Mouse (Mus musculus) left cerebral cortex, postnatal 36 days (tissue): ENCODE measurements at regions not wholly inside any gene's neighbourhood (a gene's known extent, or its start where the extent isn't known, plus 50 kb on each side); places are given as distances from the start of the nearest gene placed in this dataset.
A peak's percentile ranks its signal among the peaks of the same experiment; 100 is the strongest.
"Not testable (repeated sequence)": the region's sequence is repeated elsewhere in the genome, so short reads cannot be mapped to it uniquely, and the experiment has no call there.

ENCODE experiments used
- DNase-seq, 2 experiments: peaks; one replicate each; pipeline ENCODE4 v3.0.0; 2021 to 2022; ENCODE audit warnings: low spot score in 2 of 2, mixed read lengths in 1 of 2
- intact Hi-C: fragments of 180-260 bp; cut with DNase I; formaldehyde crosslinking; loops from one replicate; pipeline ENCODE4 v1.15.1; 2025

DNA sequence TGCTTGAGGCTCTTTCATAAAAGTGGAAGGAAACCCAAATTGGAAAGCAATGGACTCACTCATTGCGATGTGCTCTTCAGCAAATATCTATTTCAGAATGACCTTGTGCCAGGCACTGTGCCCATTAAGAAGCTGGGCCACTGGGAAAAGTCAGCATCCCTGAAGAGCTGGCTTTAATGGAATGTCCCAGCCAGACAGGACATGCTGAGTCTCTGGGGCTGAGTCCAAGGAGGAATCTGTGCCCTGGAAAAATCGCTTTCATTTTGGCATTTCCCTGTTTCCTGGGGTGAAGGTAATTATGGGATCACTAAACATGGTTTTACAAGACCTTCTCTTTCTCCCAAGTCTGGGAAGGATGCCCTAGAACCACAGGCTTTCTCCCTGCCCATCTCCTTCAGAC, 564.6 kb upstream of the Cdh5 start:
- no peak for DNase-seq
- intact Hi-C loops: no loop called here

DNA sequence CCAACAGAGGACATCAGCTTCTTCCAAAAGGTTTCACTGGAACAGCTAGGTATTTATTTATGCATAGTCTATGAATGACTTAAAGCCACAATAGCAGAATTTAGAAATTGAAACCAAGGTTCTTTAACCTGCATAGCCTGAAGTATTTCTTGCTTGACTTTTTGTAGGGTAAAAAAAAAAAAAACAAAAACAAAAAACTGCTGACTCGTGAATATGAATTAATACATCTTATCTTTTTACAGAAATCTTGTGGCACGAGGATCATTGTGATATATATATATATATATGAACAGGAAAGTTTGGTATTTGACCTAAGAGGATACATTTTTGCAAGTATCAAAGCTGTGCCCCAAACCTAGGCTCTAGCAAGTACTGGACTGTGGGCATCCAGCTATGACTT, 559.5 kb upstream of the Cdh5 start:
- intact Hi-C loops: no loop called here
- no peak for DNase-seq

DNA sequence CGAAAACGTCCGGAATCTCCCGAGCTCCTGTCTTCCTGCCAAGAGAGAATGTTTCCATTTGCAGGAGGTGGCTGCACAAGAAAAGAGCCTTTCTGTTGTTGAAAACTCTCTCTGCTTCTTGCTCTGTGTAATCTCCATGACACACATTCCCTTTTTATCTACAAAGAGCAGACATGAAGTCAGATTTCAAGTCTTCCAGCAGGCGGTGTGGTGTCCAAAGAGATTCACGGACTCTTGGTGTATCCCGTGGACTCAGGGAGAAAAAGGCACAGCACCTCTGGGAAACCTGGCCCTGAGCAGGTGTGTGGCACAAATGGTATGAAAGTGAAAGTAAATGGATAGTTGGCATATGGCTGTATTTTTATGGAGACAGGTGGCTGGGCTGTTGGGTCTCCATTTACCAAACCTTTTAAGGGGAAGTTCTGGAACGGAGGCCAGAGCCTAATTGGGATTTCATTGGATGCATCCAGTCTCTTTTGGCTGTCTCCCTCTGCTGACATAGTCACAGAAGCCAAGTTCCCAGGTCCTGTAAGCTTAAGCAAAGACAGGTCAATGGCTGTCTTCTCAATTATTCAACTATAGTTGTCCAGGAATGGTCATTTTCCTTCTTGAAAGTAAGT, 549.4 kb upstream of the Cdh5 start:
- intact Hi-C loops: no loop called here
- DNase-seq: no peak

DNA sequence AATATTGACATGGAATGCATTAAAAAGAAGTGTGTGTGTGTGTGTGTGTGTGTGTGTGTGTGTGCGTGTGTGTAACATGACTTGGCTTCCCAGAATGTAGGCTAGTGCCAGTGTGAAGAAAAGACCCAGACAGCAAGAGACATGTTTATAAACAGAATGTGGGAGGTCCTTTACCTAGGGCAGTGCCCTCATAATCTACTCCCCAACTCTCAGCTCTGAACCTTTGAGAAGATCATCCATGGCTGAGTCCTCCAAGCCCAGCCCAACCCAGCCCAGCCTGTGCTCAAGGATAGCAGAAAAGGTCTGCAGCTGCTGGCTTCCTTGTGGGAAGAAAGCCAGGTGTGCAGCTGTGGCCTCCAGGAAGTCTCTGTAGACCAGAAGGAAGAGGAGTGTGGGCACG, 539.8 kb upstream of the Cdh5 start:
- intact Hi-C loops: no loop called here
- DNase-seq: no peak

DNA sequence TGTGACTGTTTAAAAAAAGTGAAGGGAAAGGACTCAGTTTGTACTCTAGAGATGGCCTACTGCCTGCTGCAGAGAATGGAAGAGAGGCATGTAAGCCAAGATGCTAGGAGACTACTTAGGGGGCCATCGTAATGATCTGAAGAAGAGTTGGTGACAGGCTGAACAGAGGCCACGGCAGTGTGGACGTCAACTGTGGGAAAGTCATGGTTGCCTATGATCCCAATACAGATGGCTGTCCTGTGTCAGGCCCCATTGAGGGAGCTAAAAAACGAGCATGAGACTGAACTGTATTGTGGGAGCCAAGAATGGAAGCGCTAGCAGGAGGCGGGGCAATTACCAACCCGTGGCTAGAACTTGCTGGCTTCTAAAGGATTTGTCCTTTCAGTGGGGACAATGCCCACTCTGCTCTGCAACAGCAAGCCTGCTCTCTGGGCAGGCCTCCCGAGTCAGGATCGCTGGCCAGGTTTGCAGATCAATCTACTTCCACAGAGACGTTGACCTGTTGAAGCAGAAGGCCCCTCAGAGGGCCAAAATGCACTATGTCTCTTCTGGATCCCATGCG, 530.5 kb upstream of the Cdh5 start:
- intact Hi-C loops: no loop called here
- no peak for DNase-seq

DNA sequence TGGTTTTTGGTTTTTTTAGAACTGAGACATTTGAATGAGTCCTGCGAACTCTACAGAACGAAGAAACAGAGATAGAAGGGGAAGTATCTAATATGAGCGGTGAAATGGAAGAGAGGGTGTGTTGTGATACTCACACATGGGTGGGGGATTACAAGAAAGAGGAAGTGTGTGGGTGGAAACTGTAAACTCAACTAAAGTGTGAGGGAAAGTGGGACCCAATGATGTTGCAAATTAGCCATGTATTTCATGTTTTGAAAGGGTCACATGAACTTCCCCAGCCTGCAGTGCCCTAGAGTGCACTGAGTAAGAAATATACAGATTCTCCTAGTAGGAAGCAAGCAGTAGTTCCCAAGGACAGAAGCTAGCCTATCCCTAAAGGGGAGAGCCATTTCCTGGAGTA, 524.3 kb upstream of the Cdh5 start:
- DNase-seq: no peak
- intact Hi-C loops: no loop called here

DNA sequence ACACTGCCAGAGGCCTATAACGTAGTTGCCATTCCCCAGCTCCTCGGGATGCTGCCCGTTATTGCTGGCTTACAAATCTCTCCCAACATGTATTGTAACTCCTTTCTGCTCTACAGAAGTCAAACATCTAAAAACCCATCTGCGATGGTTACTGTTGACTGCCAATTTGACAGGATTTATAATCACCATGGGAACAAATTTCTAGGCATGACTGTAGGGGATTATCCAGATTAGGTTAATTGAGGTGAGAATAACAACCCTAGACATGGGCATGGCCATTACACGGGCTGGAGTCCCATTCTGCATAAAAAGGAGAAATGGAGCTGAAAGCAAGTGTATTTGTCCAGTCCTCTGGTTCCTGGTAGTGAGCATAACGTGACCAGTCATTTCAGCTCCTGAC, 523.4 kb upstream of the Cdh5 start:
- intact Hi-C loops: no loop called here
- no peak for DNase-seq

DNA sequence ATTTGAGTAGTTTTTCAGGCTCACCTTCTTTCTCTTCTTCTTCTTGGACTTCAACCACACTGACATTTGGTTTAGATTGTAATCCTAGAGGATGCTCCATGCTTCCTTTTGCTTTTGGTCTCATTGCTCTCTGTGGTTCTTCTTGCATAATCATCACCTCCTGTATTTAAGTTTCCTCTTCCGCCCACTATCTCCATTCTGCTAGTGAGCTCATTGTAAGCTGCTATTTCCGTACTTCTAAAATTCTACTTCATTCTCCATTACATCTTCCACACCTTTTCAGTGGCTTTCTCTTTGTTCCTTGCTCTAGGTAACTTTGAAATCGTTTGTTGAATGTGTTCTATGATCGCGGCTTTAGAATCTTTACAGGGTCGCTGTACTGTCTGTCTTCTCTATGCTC, 493.1 kb upstream of the Cdh5 start:
- intact Hi-C loops: no loop called here
- DNase-seq: no peak

DNA sequence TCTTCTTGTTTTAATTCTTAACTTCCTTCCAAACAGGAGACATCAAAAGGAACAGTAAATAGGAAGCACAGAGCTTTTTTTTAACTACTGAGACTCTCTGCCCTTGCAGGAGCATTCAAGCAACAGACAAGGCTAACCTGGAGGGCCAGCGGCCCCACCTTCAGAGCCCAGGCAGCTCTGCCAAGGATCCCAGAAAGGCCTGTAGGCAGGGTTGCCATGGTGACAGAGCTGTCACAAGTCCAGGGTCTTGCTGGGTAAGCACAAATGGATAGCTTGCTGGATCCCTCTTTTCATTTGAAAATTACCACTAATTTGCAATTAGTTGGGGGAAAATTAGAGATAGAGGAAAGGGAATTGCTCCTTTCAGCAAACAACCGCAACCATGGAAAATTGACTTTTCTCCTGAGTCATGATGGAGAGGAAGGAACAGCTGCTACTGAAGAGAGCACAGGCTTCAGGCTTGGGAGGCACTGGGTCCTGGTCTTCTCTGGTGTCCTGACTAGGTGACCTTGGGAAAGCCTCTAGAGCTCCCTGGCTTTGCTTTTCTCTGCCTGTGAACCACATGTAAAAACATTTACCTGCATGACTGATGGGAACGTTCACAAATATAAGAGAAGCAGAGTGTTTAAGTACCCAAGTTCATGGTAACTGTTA, 477.5 kb upstream of the Cdh5 start:
- intact Hi-C loops: no loop called here
- DNase-seq: peak; percentile 47 to 57

DNA sequence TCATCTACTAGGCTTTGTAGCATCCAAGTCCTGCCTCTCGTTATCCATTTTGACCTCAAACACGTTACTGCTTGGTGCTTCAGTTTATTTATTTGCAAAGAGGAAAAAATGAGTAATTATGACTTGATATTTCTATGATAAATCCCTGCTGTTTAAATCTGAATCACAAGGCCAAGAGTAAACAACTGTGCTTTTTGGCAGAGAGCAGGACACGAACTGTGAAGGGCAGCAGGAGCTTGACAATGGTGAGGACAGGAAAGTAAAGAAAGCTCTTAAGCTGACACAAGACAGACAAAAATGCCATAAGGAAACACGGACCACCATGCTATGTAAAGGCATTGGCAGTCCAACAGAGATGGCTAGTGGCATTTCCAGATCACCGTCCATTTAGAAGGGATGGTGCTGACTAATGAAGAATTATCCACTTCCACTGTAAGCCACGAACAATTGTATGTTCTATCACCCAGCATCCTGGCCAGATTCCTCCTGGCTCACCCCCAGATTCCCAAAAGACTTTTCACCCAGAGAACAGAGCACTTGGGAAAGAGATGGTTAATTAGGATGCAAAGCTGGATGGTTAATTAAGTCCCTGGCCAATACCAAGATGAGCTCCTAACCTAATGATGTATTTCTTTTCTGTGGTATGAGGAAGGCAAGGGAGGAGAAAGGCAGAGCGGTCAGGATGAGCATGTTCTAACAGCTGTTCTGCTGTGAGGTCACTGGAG, 476.1 kb upstream of the Cdh5 start:
- intact Hi-C loops: no loop called here
- no peak for DNase-seq

DNA sequence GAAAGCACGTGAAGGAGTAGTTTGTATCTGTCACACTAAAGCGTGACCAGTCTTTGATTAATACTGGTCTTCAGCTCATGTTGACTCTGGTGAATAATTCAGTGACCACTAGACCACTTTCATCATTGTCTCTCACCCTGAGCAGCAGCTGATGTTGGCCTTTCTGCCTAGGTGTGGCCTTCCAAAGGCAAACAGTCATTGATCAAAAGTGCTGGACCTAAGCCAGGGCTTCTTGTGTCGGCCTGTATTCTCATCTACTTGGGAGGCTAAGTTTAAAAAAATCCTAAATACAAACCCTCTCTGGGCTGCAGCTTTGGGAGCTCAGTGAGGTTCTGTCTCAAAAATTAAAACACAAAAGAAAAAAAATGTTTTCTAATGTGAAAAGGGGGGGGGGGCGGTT, 475.0 kb upstream of the Cdh5 start:
- intact Hi-C loops: no loop called here

DNA sequence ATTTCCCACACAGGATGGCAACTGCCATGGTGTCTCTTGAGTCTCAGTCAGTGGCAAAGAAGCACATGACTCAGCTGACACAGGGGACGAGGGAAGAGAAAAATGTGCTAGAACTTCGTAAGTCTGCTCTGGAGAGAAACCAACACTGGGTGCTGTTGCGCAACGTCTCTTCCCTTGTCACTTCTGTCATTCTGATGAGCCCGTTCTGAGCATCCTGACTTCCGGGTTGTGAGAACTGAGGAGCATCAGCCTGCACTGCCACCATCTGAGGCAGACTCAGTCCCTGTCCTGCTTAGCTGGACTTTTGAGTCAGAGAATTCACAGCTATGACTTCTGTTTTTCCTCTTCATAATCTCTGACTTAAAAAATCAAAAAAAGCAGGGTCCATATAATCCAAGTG, 468.9 kb upstream of the Cdh5 start:
- intact Hi-C loops: no loop called here
- DNase-seq: no peak

More for the DNA sequence above, 475.0 kb upstream of the Cdh5 start:
- no peak for DNase-seq

DNA sequence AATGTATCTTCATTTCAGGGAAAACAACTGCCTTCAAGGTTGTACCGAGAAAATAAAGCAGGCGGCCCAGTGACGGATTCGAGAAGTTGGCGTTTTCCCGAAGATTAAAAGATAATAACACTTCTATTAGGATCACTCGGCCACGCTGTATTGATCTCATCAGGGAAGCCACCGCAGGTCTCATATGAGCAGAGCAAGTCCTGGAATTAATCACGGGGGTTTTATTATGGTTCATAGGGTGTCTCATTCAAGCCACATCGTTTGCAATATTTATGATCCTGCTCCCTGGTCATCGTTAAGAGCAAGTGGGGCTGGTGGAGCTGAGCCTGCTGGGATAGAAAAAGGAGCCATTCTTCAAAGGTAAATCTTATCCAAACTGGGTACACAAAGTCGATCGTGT, 466.5 kb upstream of the Cdh5 start:
- intact Hi-C loops: no loop called here
- DNase-seq: no peak

DNA sequence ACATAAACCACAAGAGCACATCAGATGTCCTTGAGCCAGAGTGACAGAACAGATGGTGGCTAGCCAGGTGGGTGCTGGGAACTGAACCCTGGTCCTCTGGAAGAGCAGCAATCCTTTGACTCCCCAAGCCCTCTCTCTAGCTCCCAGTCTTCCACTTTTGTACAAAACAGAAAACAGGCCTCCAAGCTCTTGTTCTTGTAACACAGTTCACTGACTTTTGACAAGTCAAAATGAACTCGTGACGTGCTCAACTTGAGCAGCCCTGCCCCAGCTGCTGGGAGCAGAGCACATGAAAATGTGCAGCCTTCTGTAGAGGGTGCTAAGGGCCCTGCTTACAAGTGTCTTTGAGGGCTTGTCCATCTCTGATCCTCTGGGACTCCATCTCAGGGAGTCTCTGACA, 457.8 kb upstream of the Cdh5 start:
- intact Hi-C loops: no loop called here
- DNase-seq: no peak

DNA sequence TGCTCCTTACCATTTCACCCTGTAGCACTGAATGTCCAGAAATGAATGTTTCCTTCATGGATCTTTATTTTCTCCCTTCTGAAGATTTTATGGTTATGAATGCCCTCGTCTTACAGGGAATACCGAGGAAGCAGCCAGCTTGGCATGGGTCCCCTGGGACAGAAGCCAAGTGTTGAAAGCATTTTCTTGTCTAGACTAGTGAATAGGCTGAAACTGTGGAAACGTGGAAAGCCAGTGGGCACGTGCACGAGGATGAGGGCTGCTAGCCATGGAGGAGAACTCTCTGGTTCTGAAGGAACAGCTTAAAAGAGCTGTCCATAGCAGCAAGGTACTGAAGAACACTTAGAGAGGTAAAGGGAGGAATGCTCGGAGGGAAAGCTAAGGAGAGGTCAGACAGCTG, 457.3 kb upstream of the Cdh5 start:
- DNase-seq: peak; percentile 54 to 60
- intact Hi-C loops: no loop called here

DNA sequence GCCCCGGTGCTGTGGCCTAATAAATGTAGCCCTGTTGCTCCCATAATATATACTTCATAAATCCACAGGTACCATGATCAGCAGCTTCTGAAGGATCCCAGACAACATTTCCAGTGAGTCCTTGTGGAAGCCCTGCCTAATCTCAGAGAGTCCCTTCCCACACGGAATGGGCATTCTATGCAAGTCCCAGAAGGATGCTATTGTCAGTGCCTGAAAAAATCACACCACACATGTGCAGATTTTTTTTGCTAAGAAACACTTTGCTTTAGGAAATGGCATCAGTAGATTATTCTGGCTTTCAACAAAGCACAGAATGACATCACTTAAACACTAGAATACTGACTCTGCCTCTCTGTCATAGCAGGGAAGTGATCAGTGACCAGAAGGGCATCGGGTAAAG, 456.6 kb upstream of the Cdh5 start:
- DNase-seq: no peak
- intact Hi-C loops: no loop called here

DNA sequence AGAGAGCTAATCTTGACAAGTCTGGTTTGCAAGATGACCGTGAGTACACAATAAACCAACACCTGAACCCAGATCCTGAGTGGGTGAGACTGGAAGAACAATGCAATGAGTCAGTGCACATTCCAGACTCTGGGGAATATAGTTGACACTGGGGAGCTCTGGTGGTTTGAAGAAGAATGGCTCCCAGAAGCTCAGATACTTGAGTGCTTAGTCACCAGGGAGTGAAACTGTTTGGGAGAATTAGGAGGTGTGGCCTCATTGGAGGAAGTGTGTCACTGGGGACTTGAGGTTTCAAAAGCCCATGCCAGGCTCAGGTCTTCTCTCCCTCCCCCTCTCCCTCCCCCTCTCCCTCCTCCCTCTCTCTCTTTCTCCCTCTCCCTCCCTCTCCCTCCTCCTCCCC, 436.6 kb upstream of the Cdh5 start:
- intact Hi-C loops: no loop called here
- DNase-seq: no peak

DNA sequence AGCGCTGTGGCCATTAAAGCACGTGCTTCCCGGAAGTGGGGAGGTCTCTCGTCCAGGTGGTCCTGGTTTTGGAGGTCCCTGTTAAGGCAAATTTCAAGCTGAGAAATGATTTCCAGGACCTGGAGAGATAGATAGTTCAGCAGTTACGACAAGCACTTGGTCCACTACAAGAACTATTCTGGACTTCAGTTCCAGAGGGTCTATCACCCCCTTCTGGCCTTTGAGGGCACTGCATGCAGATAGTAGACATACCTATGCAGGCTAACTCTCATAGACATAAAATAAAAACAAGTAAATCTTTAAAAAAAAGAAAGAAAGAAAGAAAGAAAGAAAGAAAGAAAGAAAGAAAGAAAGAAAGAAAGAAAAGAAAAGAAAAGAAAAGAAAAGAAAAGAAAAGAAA, 415.2 kb upstream of the Cdh5 start:
- intact Hi-C loops, DNase-seq: not testable (repeated sequence)

DNA sequence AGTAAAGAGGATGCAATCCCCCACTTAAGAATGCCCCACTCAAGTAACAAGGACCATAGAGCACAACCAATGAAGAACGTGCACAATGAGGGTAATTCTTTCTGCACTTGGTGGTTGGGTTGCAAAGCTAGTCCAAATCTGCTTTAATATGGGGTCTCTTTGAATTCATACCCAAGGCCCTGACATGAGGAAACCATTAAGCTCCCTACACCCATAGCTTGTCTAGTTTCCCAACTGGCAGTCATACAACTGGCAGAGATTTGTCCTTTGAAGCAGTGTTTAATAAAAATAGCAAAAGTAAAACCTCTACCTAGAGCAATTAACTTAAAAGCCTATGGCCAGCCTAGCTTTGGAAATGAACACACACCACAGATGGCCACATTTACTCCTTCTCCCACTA, 411.0 kb upstream of the Cdh5 start:
- DNase-seq: no peak
- intact Hi-C loops: no loop called here

DNA sequence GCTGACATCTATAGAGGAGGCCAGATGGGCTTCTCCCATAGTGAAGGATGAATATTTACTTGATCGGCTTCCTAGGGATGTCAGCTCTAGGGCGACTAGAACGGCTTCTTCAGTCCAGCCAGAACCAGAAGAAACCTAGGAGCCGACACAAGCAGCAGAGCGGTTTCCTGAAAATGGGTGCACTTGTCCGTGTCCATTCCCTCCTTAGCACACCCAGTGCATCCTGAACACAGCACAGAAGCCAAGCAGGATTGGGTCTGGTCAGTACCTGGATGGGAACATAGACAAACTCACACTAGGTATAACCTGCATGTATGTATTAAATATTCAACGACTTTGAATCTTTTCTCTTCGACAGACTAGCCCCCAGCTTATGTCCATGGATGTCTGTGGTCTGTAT, 407.9 kb upstream of the Cdh5 start:
- intact Hi-C loops: no loop called here

DNA sequence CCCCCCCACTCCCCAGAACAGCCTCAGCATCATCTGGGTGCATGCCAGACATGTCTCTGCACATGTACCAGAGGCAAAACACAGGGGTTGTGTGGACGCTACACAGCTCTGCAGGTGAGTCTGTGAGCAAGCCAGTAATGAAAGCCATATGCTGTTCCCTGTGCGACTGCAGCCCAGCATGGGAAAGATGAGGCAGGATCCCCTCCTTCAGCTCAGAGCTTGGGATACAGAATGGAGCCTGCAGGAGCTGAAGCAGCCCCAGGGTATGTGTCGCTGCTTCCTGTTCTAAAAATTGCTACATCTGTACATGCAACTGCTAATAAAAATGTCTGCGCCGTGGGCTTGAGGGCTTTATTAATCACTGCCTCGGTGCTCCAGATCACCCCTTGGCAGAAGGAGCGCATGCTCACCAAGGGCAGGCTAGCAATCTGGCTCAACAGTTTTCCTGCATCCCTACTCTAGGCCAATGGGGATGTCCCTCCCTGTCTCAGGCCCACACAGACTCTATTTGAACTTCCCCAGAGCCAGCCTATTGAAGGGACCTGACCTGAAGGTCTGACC, 407.0 kb upstream of the Cdh5 start:
- intact Hi-C loops: no loop called here
- DNase-seq: no peak

More for the DNA sequence above, 407.9 kb upstream of the Cdh5 start:
- DNase-seq: no peak
